Mouse (Mus musculus) liver, embryonic 14.5 days (tissue): ENCODE results near the gene Gins3. TPM values are rescaled to one million over a fixed set of nuclear protein-coding genes. Genes with fewer than 3 reads are reported as not detected.
"Not testable (repeated sequence)": the region's sequence is repeated elsewhere in the genome, so short reads cannot be mapped to it uniquely, and the experiment has no call there.

Experiments used
- ATAC-seq: fragments of 200-750 bp; cut with Nextera tagmentation; 2 replicates; pipeline ENCODE4 v1.8.0; 2017; ENCODE audit warnings: moderate number of reproducible peaks, mild to moderate bottlenecking, moderate library complexity; ENCODE audit not compliant: insufficient read depth
- DNase-seq, 3 experiments: peaks; one replicate each; pipeline ENCODE4 v3.0.0-alpha.2; 2012 to 2013; ENCODE audit warnings: low read depth in 3 of 3, low spot score in 3 of 3
- H3K27ac ChIP-seq: fragments of 300-500 bp; sonication (generic); 2 replicates; pipeline ENCODE4 v1.5.1; 2014; ENCODE audit warnings: moderate library complexity, mild to moderate bottlenecking, control low read depth, inconsistent platforms
- H3K27me3 ChIP-seq: fragments of 300-500 bp; sonication (generic); 2 replicates; pipeline ENCODE4 v1.6.1; 2014; ENCODE audit warnings: mild to moderate bottlenecking, low read length, moderate library complexity; ENCODE audit not compliant: control insufficient read depth, insufficient read depth
- H3K36me3 ChIP-seq: fragments of 300-500 bp; sonication (generic); replicated peaks from 2 replicates; pipeline ENCODE4 v1.6.1; 2014; ENCODE audit warnings: low read depth; ENCODE audit not compliant: control insufficient read depth, insufficient read depth
- H3K4me1 ChIP-seq, 2 experiments: fragments of 200-500 bp in 1 of 2; fragments of 300-500 bp in 1 of 2; sonication (generic) in 1 of 2; replicated peaks; 2 replicates each; pipeline ENCODE4 v1.6.1; 2012 to 2014; ENCODE audit warnings: antibody characterized with exemption in 1 of 2, inconsistent platforms in 1 of 2, low read length in 1 of 2; ENCODE audit not compliant: control insufficient read depth in 2 of 2, insufficient read depth in 2 of 2
- H3K4me2 ChIP-seq: fragments of 300-500 bp; sonication (generic); 2 replicates; pipeline ENCODE4 v1.6.1; 2014; ENCODE audit warnings: low read depth, mild to moderate bottlenecking, control low read depth, moderate library complexity
- H3K4me3 ChIP-seq, 2 experiments: fragments of 200-500 bp in 1 of 2; fragments of 300-500 bp in 1 of 2; sonication (generic) in 1 of 2; 2 replicates each; pipeline ENCODE4 v1.5.1; 2012 to 2014; ENCODE audit warnings: low read depth in 2 of 2, low read length in 2 of 2, mild to moderate bottlenecking in 2 of 2, control low read depth in 1 of 2, inconsistent platforms in 1 of 2, moderate library complexity in 1 of 2; ENCODE audit not compliant: insufficient read depth in 1 of 2
- H3K9ac ChIP-seq: fragments of 300-500 bp; sonication (generic); replicated peaks from 2 replicates; pipeline ENCODE4 v1.6.1; 2014; ENCODE audit warnings: mild to moderate bottlenecking, control low read depth, moderate library complexity
- H3K9me3 ChIP-seq: fragments of 300-500 bp; sonication (generic); 2 replicates; pipeline ENCODE4 v1.6.1; 2016; ENCODE audit warnings: low read length, mixed read lengths; ENCODE audit not compliant: control insufficient read depth
- CTCF ChIP-seq: IDR thresholded peaks from 2 replicates; pipeline ENCODE4 v1.5.1; 2016; ENCODE audit warnings: antibody characterized with exemption, low read depth, control low read depth
- EP300 ChIP-seq: IDR thresholded peaks from 2 replicates; pipeline ENCODE4 v1.6.1; 2016; ENCODE audit warnings: antibody characterized with exemption, low read depth
- WGBS: fragments of 180-500 bp; shearing (Covaris S2); extraction: QIAGEN DNeasy Blood & Tissue Kit; methylation state at CpG from one replicate; pipeline ENCODE4 v1.1.7; 2014; ENCODE audit not compliant: insufficient replicate concordance; 5-methylcytosine and 5-hydroxymethylcytosine counted together
- polyA plus RNA-seq, 2 experiments: library from polyadenylated mRNA; depleted of rRNA in 1 of 2; stranded (reverse) in 1 of 2; unstranded in 1 of 2; fragments of >200 nt; fragmentation: Nextera tagmentation in 1 of 2; extraction: Ambion mirVana in 1 of 2; gene quantifications; 2 replicates each; pipeline versions ENCODE4 v1.2.1 to v1.2.3; 2012 to 2014

Gins3 gene
- polyA plus RNA-seq, 2 experiments: 4.9 to 9.4 TPM

GRCm38 (mm10) chr8:95662885-95663598, 29.8 kb downstream of the Gins3 start:
- ATAC-seq (no peak), DNase-seq (no peak)
- WGBS: 23% methylated on average over 7 of the region's 7 CpGs
- H3K27ac ChIP-seq: no peak overlapping the region
- no peak for TF ChIP-seq CTCF
- no peak for TF ChIP-seq EP300
- H3K9ac ChIP-seq: no peak overlapping the region
- H3K9me3 ChIP-seq: no peaks in the 10 kb centered on the region
- H3K4me1 ChIP-seq: no peaks in the 10 kb centered on the region
- no peaks in the 10 kb centered on the region for H3K36me3 ChIP-seq
- no peak overlapping the region for H3K4me2 ChIP-seq
- H3K4me3 ChIP-seq: no peak overlapping the region
- H3K27me3 ChIP-seq: no peaks in the 10 kb centered on the region

- Histone ChIP-seq H3K4me3 (no peak overlapping the region), H3K9ac (no peak overlapping the region), H3K4me1 (no peaks in the 10 kb centered on the region), H3K4me2 (no peak overlapping the region), H3K27me3 (no peaks in the 10 kb centered on the region), H3K36me3 (no peaks in the 10 kb centered on the region), H3K9me3 (no peaks in the 10 kb centered on the region), H3K27ac (no peak overlapping the region)
- ATAC-seq: no peak
- TF ChIP-seq CTCF (no peak), EP300 (no peak)
- WGBS: 43% methylated on average over 4 of the region's 4 CpGs
- no peak for DNase-seq
Measured at GRCm38 (mm10) chr8:95663599-95663949, 30.3 kb downstream of the Gins3 start.

GRCm38 (mm10) chr8:95665813-95666452, 32.7 kb downstream of the Gins3 start:
- not testable (repeated sequence) for H3K27ac ChIP-seq, H3K4me2 ChIP-seq, H3K9me3 ChIP-seq, ATAC-seq, H3K9ac ChIP-seq, H3K36me3 ChIP-seq, H3K4me1 ChIP-seq, H3K27me3 ChIP-seq, DNase-seq, H3K4me3 ChIP-seq
- WGBS: 54% methylated on average over 11 of the region's 11 CpGs

GRCm38 (mm10) chr8:95668163-95668958, 35.1 kb downstream of the Gins3 start:
- Histone ChIP-seq H3K27me3 (no peaks in the 10 kb centered on the region), H3K9me3 (no peaks in the 10 kb centered on the region), H3K4me2 (no peak overlapping the region), H3K4me1 (no peaks in the 10 kb centered on the region), H3K9ac (no peak overlapping the region), H3K4me3 (no peak overlapping the region), H3K27ac (no peak overlapping the region), H3K36me3 (no peaks in the 10 kb centered on the region)
- TF ChIP-seq EP300: no peak
- no peak for TF ChIP-seq CTCF
- 38% methylated on average over 8 of the region's 8 CpGs for WGBS
- no peak for ATAC-seq
- no peak for DNase-seq

GRCm38 (mm10) chr8:95669967-95670366, 36.7 kb downstream of the Gins3 start:
- Histone ChIP-seq H3K4me2 (no peak overlapping the region), H3K36me3 (no peaks in the 10 kb centered on the region), H3K4me1 (no peaks in the 10 kb centered on the region), H3K9me3 (no peaks in the 10 kb centered on the region), H3K4me3 (no peak overlapping the region), H3K27me3 (no peaks in the 10 kb centered on the region), H3K27ac (no peak overlapping the region), H3K9ac (no peak overlapping the region)
- 46% methylated on average over 2 of the region's 2 CpGs for WGBS
- ATAC-seq: no peak
- no peak for TF ChIP-seq CTCF
- no peak for TF ChIP-seq EP300
- DNase-seq: no peak
